Mouse (Mus musculus) stomach, postnatal 0 days (tissue): ENCODE data around the gene Btbd6.

Experiments
- CTCF ChIP-seq: IDR thresholded peaks from 2 replicates; pipeline ENCODE4 v1.5.1; 2016; ENCODE audit warnings: antibody characterized with exemption, low read depth, mild to moderate bottlenecking, moderate library complexity
- EP300 ChIP-seq: optimal IDR thresholded peaks from 2 replicates; pipeline ENCODE3; 2016; ENCODE audit warnings: antibody characterized with exemption

DNA sequence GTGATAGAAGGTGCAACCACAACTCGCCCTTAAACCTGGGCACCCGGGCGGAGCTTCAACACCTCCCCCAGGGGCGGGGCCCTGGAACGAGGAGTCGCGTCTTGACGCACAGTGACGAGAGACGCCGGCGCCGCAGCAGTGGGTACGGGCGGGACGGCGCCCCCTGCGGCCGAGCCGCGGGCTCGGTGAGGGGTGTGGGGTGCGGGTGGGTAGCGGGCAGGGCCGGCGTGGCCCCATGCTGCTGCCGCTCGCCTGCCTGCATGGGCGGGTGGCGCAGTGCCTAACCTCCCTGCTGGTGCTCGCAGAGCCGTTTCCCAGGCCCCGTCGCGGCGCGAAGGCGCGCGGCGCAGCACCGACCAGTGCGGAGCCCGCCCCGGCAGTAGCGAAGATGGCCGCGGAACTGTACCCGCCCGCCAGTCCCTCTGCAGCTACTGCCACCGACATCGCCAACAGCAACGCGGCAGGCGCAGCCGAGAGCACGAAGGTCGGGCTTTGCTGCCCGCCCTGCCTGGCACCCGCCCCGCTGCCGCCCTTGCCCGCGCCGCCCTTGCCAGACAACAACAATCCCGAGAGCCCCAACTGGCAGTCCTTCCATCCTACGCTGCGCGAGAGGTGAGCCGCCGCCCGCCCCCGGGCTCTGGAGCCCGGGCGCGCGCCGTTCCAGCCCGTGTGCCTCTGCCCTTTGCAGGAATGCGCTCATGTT is at the start of gene Btbd6:
- TF ChIP-seq CTCF = peak; percentile 75
- TF ChIP-seq EP300 = no peak
